Mouse (Mus musculus): ENCODE measurements around the gene Fcrla.

- TF ChIP-seq CTCF (conservative IDR thresholded peaks at IDR 0.05 in 1 of 2, IDR thresholded peaks at IDR 0.05 in 1 of 2; ENCODE audit: low read depth in 2 of 2, low read length in 2 of 2) = no peak
- TF ChIP-seq EP300 (IDR thresholded peaks at IDR 0.05; ENCODE audit: low read length) = peak; percentile 83
- no peak; the same call in 1 of the 2 replicates for TF ChIP-seq MAFK (IDR thresholded peaks at IDR 0.05; ENCODE audit: insufficient replicate concordance, low read length)
- no peak for TF ChIP-seq NELFE (IDR thresholded peaks at IDR 0.05; ENCODE audit: low read depth, low read length)
- peak; percentile 3; the same call in 1 of the 2 replicates for TF ChIP-seq TCF12 (IDR thresholded peaks at IDR 0.05; ENCODE audit: low read depth, low read length)
- TF ChIP-seq ZNF384 (IDR thresholded peaks at IDR 0.05; ENCODE audit: low read depth, low read length) = peak; percentile 80; the same call in 1 of the 2 replicates
- TF ChIP-seq MXI1 (IDR thresholded peaks at IDR 0.05; ENCODE audit: low read depth, low read length) = no peak
- no peak for TF ChIP-seq POLR2AphosphoS2 (IDR thresholded peaks at IDR 0.05; ENCODE audit: low read depth, low read length)
- no peak for TF ChIP-seq POLR2A (IDR thresholded peaks at IDR 0.05; ENCODE audit: low read depth, low read length)
- TF ChIP-seq CHD2 (IDR thresholded peaks at IDR 0.05; ENCODE audit: low read length) = no peak
- TF ChIP-seq MAX (IDR thresholded peaks at IDR 0.05; ENCODE audit: low read length) = 0 out of 2 replicates have a peak, but pooled peaks have one; percentile 11
These were observed 30.6 kb downstream of the Fcrla start for GRCm38 (mm10) chr1:170896651-170897281.
